Mouse (Mus musculus) frontal cortex, postnatal 10 days (tissue): ENCODE results near the gene Tpi1.
"Not testable (repeated sequence)": the region's sequence is repeated elsewhere in the genome, so short reads cannot be mapped to it uniquely, and the experiment has no call there.

Experiments
- DNase-seq, 2 experiments: peaks; one replicate each; pipeline ENCODE4 v3.0.0; 2022; ENCODE audit warnings: low spot score in 2 of 2, mixed read lengths in 1 of 2

Gene Tpi1

DNA sequence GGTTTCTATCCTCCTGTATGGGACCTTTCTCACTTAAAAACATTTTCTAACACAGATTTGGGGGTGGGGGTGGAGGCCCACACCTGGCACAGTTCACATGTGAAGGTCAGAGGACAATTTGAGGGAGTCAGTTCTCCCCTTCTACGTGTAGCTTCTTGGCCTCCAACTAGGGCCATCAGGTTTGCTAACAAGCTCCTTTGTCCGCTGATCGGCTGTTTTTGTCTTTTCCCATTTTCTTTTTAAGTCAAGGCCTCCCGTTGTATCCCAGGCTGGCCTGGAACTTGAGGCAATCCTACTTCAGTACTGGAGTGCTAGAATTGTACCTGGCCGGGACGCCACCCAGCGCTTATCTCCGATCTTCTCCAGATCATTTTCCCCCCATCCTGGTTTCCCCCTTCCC is 17.6 kb upstream of the Tpi1 start:
- DNase-seq: no peak

DNA sequence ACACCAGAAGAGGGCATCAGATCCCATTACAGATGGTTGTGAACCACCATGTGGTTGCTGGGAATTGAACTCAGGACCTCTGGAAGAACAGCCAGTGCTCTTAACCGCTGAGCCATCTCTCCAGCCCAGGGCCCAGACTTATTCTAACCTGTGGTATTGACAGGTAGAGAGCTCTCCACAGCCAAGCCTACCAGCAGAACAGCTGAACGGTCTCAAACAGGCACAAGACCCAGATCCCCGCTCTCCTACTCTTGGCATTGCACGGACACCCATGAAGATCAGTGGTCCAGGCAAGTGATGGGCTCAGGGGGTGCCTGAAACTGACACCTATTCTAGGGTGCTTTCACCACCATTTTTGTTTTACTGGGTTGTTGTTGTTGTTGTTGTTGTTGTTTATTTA is 17.1 kb upstream of the Tpi1 start:
- DNase-seq: not testable (repeated sequence)

DNA sequence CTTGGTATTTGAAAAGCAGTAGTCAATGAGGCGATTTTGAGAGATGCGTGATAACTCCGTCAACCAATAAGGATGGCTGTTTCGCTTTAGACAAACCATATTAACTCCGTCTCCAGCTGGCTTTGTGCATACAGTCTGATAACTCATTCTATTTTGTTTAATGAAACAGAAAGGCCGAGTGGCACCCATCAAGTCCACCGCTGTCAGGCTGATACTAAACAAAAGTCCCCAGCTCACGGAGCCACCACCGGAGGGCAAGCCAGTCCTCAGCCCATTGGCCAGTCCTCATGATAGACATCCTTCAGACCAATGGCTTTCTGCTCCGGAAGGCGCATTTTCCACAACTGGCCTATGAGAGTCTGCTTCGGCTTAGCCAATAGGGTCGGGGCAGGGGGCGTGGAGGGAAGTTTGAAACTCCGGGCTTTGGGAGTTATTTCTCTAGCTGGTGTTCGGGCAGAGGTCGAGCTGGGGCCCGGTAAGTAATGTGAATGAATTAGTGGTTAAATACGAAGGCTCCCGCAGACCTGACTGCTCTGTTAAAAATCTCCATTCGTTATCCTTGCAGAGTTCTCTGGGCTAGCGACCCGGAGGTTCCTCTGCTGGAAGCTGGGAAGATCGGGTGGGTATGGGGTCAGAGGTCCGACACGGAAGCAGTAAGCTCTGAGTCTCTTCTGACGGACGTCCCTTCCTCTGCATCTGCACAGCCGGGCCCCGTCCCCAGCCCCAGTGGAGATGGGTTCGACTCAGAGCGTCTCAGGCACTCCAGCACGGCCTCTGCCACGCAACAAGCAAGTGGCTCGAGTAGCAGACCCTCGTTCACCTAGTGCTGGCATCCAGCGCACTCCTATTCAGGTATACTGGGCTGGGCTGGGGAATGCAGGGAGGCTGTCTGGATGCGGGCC is 16.0 kb upstream of the Tpi1 start:
- peak; percentile 92 for DNase-seq

DNA sequence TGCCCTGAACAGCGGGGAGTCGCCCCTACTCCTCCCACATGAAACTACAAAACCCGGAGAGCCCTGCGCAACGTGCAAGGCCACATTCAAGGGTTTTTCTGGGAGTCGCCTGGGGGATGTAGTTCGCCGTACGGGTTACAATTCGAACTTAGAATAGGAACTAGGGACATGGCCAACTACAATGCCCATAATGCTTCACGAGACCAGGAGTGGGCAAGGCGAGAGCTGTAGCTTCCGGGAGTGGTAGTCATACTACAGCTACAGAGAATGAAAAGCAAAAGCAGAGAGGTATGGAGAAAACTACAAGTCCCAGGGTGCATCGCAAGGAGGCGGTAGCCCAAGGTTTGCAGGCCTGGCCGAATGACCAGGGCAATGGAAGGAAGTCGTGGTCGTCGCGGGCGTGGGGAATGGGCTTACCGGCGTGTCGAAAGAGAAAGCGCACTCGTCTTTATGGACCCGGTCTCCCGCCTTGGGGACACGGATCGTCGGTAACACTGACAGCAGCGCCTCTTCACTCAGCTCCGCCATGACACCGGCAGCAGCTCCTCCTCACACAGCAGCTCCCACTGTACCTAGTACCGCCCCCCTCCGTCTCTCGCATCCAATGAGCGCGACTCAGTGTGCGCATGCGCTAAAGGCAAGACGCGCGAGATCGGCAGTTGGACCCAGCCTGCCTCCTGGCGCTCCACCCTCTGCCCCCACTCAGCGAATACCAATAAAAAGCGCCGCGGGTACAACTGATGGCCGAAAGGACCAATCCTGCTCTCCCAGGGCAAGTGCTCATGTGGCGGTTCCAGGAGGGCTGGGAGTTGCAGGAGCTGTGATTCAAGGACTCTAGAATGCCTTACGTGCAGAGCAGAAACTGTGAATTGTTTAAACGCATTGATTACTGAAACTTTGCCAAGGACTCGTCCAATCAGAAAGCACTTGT is 15.0 kb upstream of the Tpi1 start, which contains the start of the genes Usp5 and Cdca3:
Usp5 (minus strand) TSS at position 617 of the 931 bp plus-strand sequence.
Cdca3 (plus strand) TSS at position 680 of the 931 bp plus-strand sequence.
- DNase-seq: peak; percentile 99

DNA sequence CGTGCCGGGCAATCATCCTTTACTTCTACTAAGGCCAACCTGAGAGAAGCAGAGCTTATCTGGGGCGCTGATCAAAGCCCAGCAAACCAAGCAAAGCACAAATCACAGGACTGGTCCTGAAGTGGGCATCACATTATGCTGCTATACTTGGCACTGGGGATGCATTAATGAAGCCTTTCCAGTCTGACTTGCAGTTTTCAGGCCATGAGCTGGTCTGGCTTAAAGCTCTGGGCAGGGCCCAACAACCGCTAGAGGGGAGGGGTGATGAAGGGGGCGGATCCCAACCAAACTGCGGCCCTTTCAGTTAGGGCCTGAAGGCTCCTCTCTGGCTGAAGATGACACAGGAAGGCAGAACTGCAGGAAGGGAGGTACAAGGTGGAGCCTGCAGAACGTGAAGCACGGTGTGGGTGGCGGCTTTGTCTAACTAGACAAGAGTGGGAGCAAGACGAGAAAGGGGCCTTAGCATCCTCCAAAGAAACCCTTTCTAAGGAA is 14.1 kb upstream of the Tpi1 start:
- DNase-seq: peak in 1 of 2 experiments; percentile 45

DNA sequence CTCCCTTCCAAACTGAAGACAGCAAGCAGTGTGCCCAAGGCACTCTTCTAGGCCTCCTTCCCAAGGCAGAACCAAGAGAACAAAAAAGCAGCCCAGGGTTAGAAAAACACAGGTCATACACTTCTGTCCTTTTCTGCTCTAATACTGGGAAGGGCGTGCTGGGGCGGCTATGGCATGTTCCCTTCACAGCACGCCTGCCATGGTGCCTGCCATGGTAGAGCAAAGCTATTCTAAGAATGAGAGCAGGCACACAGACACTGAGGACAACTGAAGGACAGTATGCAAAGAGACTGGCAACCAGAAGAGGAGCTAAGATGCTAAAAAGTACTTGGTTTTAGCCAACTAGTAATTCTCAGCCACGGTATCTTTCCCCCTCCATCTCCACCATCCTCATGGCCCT is 8.0 kb upstream of the Tpi1 start:
- DNase-seq: no peak

DNA sequence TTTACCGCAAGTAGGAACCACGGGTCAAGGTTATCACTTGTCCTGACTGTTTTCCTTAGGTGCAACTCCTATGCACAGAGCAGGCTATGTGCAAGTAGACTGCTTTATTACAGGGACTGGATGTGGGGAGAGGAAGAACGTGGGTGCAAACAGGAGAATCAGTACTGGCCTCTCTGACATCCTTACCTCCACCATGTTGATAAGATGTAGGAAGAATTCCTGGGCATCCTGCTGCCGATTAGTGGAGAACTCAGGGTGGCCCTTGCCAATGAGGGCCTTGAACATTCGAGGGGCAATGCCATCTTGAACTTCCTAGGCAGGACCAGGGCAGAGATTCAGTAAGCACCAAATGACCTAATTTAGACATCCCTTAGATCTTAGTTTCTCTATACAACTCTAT is 6.8 kb upstream of the Tpi1 start:
- DNase-seq: no peak

DNA sequence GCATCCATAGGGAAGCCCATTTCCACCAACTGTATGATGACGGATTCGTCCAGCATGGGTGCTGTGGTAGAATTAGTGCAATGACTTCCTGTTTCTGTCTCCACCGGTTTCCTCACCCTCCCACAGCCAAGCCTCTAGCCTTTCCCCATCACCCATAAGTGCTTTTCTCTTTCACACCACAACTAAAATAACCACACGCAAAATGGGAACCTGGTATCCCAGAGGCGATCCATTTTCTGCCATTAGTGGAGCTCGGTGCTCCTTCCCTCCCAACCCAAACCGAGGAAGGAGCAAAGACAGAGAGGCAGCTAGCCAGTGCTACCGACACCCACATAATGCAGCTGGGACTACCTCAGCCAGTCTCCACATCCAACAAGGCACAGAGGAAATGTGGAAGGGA is 3.9 kb upstream of the Tpi1 start:
- no peak for DNase-seq

DNA sequence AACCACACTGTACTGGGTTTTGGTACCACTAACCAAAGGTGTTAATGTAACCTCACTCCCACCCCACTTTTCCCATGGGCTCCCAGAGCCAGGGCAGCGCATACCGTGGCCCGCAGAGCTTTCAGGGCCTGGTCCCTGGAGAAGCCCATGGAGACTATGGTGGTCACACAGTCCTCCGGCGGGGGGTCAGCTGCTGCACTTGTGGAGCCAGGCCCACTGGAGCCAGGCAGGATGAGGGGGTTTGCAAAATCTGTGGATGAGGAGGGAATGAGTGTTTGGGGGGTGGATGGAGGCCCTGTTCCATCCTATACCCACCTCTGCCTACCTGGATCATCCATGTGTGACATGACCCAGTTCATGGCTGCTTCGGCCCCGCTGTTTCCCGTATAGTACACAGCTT is 3.5 kb upstream of the Tpi1 start:
- DNase-seq: no peak

DNA sequence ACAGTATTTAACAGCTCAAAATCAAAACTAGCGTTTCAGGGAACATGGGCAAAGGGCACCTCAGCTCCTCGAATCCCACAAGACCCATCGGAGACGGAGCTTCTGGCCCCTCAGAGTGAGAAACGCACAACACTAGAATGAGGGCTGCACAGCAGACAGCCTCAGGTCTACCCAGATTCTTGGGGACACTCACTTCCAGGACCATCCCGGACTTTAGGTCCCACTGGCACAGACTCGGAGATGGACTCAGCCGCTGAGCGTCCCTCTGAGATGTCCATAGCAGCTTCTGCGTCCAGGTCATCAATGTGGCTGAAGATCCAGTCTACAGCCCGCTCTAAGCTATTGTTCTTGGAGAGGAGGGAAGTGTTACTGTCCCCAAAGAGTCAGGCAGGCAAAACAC is 3.0 kb upstream of the Tpi1 start:
- no peak for DNase-seq

DNA sequence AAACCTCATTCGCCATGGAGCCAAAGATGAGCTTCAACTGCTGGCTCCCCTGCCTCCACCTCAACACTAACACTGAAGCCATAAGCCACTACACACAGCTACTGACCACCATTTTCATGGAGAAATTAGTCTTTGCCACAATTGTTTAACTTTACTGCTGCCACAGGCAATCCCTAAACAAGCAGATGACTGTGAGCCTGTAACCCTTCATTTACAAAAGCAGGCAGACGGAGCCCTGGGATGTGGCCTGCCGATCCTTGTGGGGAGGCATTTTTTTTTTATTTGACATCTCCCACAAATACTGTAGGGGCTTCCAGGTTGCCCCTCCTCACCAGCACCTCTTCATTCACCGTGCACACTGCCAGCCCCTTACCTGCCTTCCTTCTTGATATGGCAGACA is 2.5 kb upstream of the Tpi1 start:
- no peak for DNase-seq

DNA sequence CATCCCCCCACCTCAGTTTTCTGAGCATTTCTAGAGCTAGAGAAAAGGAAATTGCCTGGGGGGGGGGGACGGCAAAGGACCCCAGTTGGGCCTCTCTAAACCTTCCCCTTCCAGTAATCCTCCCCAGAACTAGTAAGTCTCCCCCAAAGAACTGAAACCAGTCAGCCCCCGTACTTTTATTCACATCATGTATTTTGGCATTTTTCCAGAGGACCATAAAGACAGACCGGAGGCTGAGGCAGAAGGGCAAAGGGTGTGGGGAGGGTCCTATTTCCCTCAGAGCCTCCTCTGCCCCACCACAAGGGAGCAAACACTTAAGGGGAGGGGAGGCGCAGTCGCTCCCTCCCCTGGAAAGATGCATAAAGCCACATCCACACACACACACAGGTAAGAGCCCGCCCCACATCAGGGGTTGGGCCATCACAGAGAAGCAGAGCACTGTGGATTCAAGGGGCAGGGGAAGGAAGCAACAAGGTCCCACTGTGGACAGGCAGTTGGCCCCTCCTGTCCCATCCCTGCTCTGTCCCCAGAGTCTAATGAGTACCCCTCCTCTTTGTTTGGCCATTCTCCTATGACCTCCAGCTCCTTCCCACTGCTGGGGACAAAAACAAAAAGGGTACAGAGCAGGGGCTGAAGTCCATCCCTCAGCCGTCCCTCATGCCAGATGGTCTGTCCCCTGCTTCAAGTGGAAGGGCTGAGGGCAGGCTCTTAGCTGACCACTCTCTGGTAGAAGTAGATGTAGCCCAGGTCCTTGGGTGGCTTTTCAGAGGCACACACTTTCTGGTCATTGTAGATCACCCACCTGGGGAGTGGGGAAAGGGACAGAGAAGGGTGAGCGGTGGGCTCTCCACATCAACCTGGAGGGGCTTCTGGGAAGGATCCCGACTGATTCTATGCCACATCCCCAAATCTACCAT is 1.0 kb upstream of the Tpi1 start:
- DNase-seq: no peak

DNA sequence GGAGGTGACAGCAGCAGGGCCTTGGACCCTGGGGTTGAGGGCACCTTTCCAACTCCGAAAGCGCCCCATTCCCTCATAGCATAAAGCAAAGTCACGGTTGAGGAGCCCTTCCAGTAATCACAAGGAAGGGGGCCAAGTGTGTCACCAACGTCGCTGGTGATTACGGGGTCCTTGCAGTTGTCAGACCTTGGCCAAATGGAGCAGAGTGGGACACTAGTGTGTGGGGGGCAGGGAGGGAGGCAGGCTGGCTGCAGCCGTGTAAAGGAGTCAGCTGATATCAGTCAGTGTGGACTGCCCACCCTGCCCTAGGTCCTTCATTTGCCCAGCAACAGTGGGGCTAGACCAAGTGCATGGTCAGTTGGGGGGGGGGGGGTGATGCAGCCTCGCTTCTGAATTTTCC is 352 bp upstream of the Tpi1 start:
- DNase-seq: peak in 1 of 2 experiments; percentile 65

DNA sequence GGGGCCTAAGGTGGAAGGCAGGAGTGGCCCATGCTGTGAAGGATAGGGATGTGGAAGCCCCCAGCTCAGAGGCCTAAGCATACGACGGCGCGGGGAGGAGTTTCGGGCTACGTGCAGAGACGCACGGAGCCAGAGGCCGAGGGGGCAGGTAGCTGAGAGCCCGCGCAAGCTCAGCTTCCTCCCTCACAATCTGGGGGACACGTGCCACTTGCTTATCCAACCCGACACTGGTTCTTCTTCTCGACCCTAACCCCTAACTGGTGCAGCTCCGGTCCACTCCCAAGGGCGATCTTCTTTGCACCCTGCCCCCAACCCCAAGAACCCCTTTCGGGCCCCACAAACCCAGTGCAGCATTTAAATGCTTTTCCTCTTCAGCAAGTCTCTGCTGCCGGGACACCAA is 600 bp downstream of the Tpi1 start:
- DNase-seq: peak; percentile 71 to 73

DNA sequence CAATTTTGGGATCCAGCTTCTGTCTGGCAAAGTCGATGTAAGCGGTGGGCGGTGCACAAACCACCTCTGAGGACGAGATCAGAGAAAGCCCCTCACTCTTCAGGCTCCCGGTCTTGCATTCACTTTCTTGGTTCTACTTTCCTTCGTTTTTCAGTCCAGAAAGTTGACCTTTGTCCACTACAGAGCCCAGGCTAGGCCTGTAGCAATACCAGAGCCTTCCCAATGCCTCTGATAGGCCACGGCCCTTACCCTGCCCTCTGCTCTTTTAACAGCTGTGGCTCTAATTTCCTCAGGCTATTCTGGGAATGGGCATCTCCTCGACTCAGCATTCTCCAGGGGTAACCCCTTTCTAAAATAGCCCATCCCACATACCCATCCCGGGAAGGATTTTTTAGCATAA is 1.2 kb downstream of the Tpi1 start:
- no peak for DNase-seq

DNA sequence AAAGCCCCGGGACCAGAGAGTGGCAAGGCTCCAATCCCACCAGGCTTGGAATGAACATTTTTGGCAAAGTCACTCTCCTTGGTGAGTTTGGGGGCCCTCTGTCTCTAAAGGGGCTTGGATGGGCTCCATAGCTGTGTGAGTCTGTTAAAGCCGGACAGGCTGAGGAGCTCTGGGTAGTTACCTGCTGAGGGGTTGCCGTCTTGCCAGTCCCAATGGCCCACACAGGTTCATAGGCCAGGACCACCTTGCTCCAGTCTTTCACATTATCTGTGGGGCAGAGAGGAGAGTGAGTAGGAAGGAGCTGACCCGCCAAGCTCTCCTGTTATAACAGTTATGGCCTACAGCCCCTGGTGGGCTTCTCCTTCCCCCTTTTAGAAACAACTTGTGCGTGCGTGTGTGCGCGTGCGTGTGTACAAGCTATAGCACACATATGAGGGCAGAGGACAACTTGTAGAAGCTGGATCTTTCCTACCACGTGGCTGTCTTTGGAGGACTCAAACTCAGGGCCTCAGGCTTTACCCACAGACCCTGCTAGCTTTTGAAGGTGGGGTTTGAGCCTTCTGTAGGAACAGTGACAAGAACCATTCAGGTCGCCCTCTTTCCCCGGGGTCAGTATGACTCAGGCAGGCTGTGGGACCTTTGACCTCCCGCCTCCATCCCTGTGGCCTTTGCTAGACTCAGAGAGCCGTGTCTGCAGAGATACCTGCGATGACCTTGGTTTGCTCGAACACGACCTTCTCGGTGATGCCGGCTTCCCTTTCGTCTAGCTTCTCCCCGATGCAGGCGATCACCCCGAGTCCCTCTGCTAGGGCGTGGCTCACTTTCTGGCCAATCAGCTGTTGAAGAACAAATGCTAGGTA is 2.2 kb downstream of the Tpi1 start:
- no peak for DNase-seq

DNA sequence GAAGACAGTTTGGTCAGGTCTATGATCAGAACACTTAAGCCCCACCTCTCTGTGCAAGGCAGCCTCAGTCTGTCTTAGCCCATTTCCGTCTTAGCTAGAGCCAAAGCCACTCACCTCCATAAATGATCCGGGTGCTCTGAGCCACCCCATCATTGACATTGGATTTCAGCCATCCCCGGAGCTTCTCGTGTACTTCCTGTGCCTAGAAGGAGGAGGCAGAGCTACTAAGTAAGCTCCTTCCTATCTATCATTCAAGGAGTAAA is 2.8 kb downstream of the Tpi1 start:
- no peak for DNase-seq

DNA sequence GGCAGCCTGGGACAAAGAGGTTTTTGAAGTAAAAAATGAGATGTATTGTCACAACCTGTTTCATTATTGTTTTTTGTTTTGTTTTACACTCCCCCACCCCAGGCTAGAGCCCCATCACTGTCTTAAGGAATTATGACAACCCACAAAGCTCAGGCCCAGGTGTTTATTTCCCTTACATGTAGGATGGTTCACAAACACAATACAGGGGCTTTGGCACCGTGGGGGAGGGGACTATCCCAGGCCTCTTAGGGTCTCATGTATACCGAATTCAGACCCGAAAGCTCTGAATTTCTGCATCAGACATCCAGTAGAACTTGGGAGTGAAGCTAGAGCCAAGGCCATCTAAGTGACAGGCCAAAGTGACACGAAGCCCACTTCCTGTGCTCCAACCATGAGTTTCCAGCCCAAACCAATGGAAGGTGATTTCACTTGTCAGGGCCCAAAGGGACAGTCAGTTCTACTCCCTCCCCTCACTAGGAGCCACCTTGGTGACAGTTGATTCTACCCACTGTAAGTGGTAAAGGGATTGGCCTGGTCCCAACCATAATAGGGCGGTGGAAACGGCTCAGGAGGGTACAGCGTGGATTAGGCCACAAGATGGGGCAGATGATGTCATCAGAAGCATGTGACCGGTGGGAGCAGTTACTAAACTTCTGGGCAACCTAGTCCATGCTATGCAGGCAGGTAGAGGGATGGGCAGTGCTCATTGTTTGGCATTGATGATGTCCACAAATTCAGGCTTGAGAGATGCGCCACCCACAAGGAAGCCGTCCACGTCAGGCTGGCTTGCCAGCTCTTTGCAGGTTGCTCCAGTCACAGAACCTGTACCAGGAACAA is 3.3 kb downstream of the Tpi1 start:
- DNase-seq: not testable (repeated sequence)

DNA sequence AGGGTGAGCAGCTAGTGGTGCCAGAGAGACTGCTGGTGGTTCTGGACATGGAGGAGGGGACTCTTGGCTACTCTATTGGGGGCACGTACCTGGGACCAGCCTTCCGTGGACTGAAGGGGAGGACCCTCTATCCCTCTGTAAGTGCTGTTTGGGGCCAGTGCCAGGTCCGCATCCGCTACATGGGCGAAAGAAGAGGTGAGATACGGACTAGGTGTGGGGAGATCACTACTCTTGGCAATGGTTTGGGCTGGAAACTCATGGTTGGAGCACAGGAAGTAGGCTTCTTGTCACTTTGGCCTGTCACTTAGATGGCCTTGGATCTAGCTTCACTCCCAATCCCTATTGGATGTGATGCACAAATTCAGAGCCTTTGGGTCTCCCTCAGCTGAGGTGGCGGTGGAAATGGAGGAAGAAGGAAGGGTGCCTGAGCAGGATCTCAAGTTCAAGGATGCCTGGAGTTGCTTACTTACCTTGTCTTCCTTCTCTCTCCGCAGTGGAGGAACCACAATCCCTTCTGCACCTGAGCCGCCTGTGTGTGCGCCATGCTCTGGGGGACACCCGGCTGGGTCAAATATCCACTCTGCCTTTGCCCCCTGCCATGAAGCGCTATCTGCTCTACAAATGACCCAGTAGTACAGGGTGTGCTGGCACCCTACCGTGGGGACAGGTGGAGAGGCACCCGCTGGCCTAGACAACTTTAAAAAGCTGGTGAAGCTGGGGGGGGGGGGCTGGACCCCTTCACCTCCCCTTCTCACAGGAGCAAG is 4.1 kb downstream of the Tpi1 start:
- no peak for DNase-seq
